Mouse (Mus musculus) embryonic fibroblast, embryonic 13.5 days (primary cell): ENCODE data around the gene Washc1. TPM values are rescaled to one million over a fixed set of nuclear protein-coding genes. Genes with fewer than 3 reads are reported as not detected.
"Not testable (repeated sequence)": the region's sequence is repeated elsewhere in the genome, so short reads cannot be mapped to it uniquely, and the experiment has no call there.

Source experiments
- H3K27ac ChIP-seq: 2 replicates; pipeline ENCODE4 v1.5.1; 2012; ENCODE audit warnings: low read length, control low read depth, inconsistent platforms; ENCODE audit not compliant: insufficient read depth
- H3K4me1 ChIP-seq: 2 replicates; pipeline ENCODE4 v1.6.1; 2011; ENCODE audit warnings: low read length; ENCODE audit not compliant: control insufficient read depth, insufficient read depth
- H3K4me3 ChIP-seq: 2 replicates; pipeline ENCODE4 v1.5.1; 2011; ENCODE audit warnings: mild to moderate bottlenecking, control low read depth, low read length; ENCODE audit not compliant: insufficient read depth
- CTCF ChIP-seq: IDR thresholded peaks from 2 replicates; pipeline ENCODE4 v1.5.1; 2011; ENCODE audit warnings: mild to moderate bottlenecking, control low read depth, low read length, moderate library complexity, borderline replicate concordance; ENCODE audit not compliant: insufficient read depth
- POLR2A ChIP-seq: IDR thresholded peaks from 2 replicates; pipeline ENCODE4 v1.6.1; 2011; ENCODE audit warnings: low read depth, mild to moderate bottlenecking, control low read depth, low read length, moderate library complexity
- polyA plus RNA-seq: library from polyadenylated mRNA; stranded (reverse); fragments of >200 nt; gene quantifications from 2 replicates; pipeline ENCODE4 v1.2.4, GENCODE M21; 2011; ENCODE audit warnings: low read depth; ENCODE audit not compliant: missing spikeins, insufficient read length

The Washc1 gene
- polyA plus RNA-seq, 1 experiment, result 31.6 TPM

DNA sequence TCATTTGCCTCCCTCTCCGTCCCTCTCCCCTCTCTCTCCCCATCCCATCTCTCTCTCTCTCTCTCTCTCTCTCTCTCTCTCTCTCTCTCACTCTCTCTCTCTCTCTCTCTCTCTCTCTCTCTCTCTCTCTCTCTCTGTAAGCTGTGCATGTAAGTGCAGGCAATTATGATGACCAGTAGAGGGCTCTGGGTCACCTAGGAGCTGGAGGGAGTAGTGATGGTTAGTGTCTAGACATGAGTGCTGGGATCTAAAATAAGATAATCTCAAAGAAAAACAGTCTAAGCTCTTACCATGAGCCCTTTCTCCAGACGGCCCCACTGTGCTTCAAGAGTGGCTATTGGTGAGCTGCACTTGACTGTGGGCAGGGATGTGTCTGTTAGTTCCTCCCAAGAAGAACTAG, 43.5 kb downstream of the Washc1 start:
- H3K4me1 ChIP-seq, result no peaks in the 10 kb centered on the region
- no peak overlapping the region for H3K4me3 ChIP-seq
- H3K27ac ChIP-seq, result no peak overlapping the region
- no peak for TF ChIP-seq POLR2A
- TF ChIP-seq CTCF, result no peak

DNA sequence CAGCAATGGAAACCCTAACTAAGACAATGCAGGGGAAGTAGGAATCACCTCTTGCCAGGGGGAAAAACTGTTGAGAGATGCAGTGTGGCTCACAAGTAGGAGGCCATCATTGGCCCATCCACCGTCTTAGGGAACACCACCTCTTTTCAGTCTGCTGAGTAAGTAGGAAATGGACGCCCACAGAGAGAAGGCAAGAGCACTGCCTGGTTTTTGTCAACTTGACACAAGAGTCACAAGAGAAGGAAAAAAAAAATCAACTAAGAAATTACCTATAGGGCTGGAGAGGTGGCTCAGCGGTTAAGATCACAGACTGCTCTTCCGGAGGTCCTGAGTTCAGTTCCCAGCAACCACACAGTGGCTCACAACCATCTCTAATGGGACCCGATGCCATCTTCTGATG, 46.9 kb downstream of the Washc1 start:
- TF ChIP-seq POLR2A (no peak), CTCF (no peak)
- no peak overlapping the region for H3K4me3 ChIP-seq
- no peak overlapping the region for H3K27ac ChIP-seq

DNA sequence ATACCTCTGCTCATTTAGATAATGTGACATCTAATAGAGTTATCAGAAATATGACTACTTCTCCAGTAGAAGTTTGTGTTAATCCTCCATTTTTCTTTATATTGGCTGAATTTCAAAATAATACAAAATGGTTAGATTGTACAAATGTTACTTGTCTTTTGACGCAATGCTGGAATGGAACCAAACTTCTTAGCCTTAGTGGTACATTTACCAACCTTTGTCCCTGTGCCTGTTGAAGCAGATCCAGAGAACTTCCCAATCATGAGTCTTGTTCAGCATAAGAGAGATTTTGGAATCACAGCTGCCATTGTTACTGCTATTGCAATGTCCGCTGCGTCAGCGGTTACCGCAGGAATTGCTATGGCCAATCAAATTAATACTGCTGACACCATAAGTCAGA, 55.8 kb downstream of the Washc1 start:
- not testable (repeated sequence) for H3K4me1 ChIP-seq, H3K27ac ChIP-seq, H3K4me3 ChIP-seq

More for the DNA sequence above, 46.9 kb downstream of the Washc1 start:
- H3K4me1 ChIP-seq, result no peaks in the 10 kb centered on the region

Other genes with a start within 250 kb of the Washc1 start
- 34.8 and 36.0 TPM in 2 replicates for gene Ralbp1, start 225.7 kb upstream of the Washc1 start, polyA plus RNA-seq
- 122 and 126 TPM in 2 replicates for gene Twsg1, start 160.3 kb upstream of the Washc1 start, polyA plus RNA-seq
- gene Ankrd12, start 34.5 kb upstream of the Washc1 start, polyA plus RNA-seq, result 23.0 and 23.3 TPM in 2 replicates
- gene Ndufv2, start 10.0 kb upstream of the Washc1 start, polyA plus RNA-seq, result 159 and 199 TPM in 2 replicates
- gene Ddx11, start 12.0 kb downstream of the Washc1 start, polyA plus RNA-seq, result 8.9 and 9.4 TPM in 2 replicates